Mouse (Mus musculus) neural tube, embryonic 14.5 days (tissue): ENCODE data around the gene Fndc10. TPM values are rescaled to one million over a fixed set of nuclear protein-coding genes. Genes with fewer than 3 reads are reported as not detected.

Experiments
- ATAC-seq: fragments of 200-750 bp; cut with Nextera tagmentation; 2 replicates; pipeline ENCODE4 v1.8.0; 2017; ENCODE audit warnings: low read depth, mild to moderate bottlenecking, moderate TSS enrichment, moderate library complexity
- H3K27ac ChIP-seq: fragments of 300-500 bp; sonication (generic); 2 replicates; pipeline ENCODE4 v1.5.1; 2014; ENCODE audit warnings: low read depth, mild to moderate bottlenecking, control low read depth, low read length, moderate library complexity, mixed read lengths
- H3K27me3 ChIP-seq: fragments of 300-500 bp; sonication (generic); 2 replicates; pipeline ENCODE4 v1.6.1; 2014; ENCODE audit warnings: low read length; ENCODE audit not compliant: control insufficient read depth, insufficient read depth
- H3K36me3 ChIP-seq: fragments of 300-500 bp; sonication (generic); 2 replicates; pipeline ENCODE4 v1.6.1; 2014; ENCODE audit warnings: low read length, mixed read lengths; ENCODE audit not compliant: control insufficient read depth, insufficient read depth
- H3K4me1 ChIP-seq: fragments of 300-500 bp; sonication (generic); 2 replicates; pipeline ENCODE4 v1.6.1; 2014; ENCODE audit warnings: low read length; ENCODE audit not compliant: control insufficient read depth, insufficient read depth
- H3K4me2 ChIP-seq: fragments of 300-500 bp; sonication (generic); 2 replicates; pipeline ENCODE4 v1.6.1; 2014; ENCODE audit warnings: mild to moderate bottlenecking, low read depth, low read length, control low read depth
- H3K4me3 ChIP-seq: fragments of 300-500 bp; sonication (generic); 2 replicates; pipeline ENCODE4 v1.5.1; 2014; ENCODE audit warnings: low read depth, low read length, control low read depth, mixed read lengths
- H3K9ac ChIP-seq: fragments of 300-500 bp; sonication (generic); replicated peaks from 2 replicates; pipeline ENCODE4 v1.6.1; 2014; ENCODE audit warnings: low read depth, mild to moderate bottlenecking, control low read depth, low read length, mixed read lengths
- H3K9me3 ChIP-seq: fragments of 300-500 bp; sonication (generic); 2 replicates; pipeline ENCODE4 v1.6.1; 2016; ENCODE audit warnings: low read length; ENCODE audit not compliant: control insufficient read depth
- WGBS: fragments of 180-500 bp; shearing (Covaris S2); extraction: QIAGEN DNeasy Blood & Tissue Kit; methylation state at CpG from one replicate; pipeline ENCODE4 v1.1.7; 2014; 5-methylcytosine and 5-hydroxymethylcytosine counted together
- polyA plus RNA-seq: library from polyadenylated mRNA; unstranded; fragments of >200 nt; fragmentation: Nextera tagmentation; extraction: Ambion mirVana; gene quantifications from 2 replicates; pipeline ENCODE4 v1.2.1, GENCODE M21; 2014

The Fndc10 gene
- polyA plus RNA-seq, 1 experiment from 2014 or later, result 10.4 TPM

DNA sequence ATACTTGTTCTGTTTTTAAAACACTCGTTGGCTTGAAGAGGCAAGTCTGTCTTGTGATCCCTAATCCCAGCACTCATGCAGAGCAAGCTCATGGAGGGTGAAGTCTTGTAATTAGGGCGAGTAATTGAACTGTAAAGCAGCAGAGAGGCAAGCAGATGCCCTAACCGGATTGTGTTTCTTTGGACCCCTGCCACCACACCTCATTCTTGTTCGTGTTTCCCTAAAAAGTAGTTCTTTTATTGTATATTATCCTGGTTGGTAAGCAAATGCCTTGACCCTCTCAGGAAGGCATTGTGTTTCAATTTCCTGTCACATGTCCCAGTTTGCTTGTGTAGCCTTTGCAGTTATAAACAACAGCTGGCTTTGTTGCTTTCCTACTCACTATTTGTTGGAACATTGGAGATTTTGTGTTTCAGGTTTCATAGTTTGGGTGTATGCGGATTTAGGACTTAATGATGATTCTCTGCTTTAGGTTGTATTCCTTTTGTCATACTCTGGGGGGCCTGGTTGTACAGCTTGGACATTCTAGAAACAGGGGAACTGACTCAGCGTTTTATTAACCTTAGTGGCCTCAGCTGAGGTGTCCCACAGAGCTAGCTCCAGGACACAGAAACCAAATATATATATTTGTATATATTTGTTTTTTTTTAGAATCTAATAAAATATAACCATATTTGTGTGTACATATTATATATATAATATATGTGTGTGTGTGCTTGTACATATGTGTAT lies 16.5 kb downstream of the Fndc10 start:
- Histone ChIP-seq H3K9me3 (no peaks in the 10 kb centered on the region), H3K9ac (no peak overlapping the region), H3K4me1 (peaks cover 7% of the 10 kb centered on the region), H3K4me2 (no peak overlapping the region), H3K4me3 (no peak overlapping the region), H3K27me3 (no peaks in the 10 kb centered on the region), H3K27ac (no peak overlapping the region), H3K36me3 (peaks cover 8% of the 10 kb centered on the region)
- 60% methylated on average over 6 of the region's 6 CpGs for WGBS
- ATAC-seq, result no peak

GRCm38 (mm10) chr4:155721668-155722083 lies 27.5 kb downstream of the Fndc10 start:
- no peaks in the 10 kb centered on the region for H3K4me1 ChIP-seq
- H3K27ac ChIP-seq, result no peak overlapping the region
- ATAC-seq, result no peak
- no peaks in the 10 kb centered on the region for H3K9me3 ChIP-seq
- 69% methylated on average over 4 of the region's 4 CpGs for whole genome bisulfite sequencing
- H3K4me3 ChIP-seq, result no peak overlapping the region
- H3K27me3 ChIP-seq, result no peaks in the 10 kb centered on the region
- no peak overlapping the region for H3K9ac ChIP-seq
- H3K4me2 ChIP-seq, result no peak overlapping the region
- peaks cover under 1% of the 10 kb centered on the region for H3K36me3 ChIP-seq

GRCm38 (mm10) chr4:155727993-155728392 lies 33.9 kb downstream of the Fndc10 start:
- no peak overlapping the region for H3K4me2 ChIP-seq
- H3K27me3 ChIP-seq, result no peaks in the 10 kb centered on the region
- H3K9me3 ChIP-seq, result no peaks in the 10 kb centered on the region
- H3K9ac ChIP-seq, result no peak overlapping the region
- no peak overlapping the region for H3K27ac ChIP-seq
- H3K36me3 ChIP-seq, result peaks cover 8% of the 10 kb centered on the region
- 53% methylated on average over 2 of the region's 2 CpGs for WGBS
- H3K4me1 ChIP-seq, result no peaks in the 10 kb centered on the region
- H3K4me3 ChIP-seq, result no peak overlapping the region
- no peak; the same call in 1 of the 2 replicates for ATAC-seq

DNA sequence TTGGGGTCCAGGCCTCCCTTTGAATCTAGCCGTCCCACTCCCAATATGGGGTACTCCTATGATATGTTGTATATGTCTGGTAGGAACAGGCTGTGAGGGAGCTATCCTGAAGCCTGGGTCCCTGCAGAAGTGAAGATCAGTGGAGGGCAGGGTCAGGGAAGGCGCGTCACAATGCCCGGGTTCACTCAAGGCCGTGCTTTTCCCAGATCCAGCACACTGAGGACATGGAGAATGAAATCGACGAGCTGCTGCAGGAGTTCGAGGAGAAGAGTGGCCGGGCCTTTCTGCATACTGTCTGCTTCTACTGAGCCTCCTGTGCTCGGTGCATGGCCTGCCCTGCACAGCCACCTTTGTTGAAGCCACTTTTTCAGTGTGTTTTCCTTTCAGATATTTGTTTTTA lies 39.1 kb downstream of the Fndc10 start:
- H3K4me3 ChIP-seq, result no peak overlapping the region; the same call in 1 of the 2 replicates
- no peak overlapping the region for H3K27ac ChIP-seq
- 93% methylated on average over 10 of the region's 10 CpGs for WGBS
- peaks cover 28% of the 10 kb centered on the region for H3K4me1 ChIP-seq
- no peaks in the 10 kb centered on the region for H3K27me3 ChIP-seq
- H3K4me2 ChIP-seq, result peak overlapping the region; percentile 91; the same call in 1 of the 2 replicates
- no peak overlapping the region; the same call in 1 of the 2 replicates for H3K9ac ChIP-seq
- ATAC-seq, result no peak
- H3K9me3 ChIP-seq, result no peaks in the 10 kb centered on the region
- peaks cover 13% of the 10 kb centered on the region; the same call in 1 of the 2 replicates for H3K36me3 ChIP-seq

GRCm38 (mm10) chr4:155734350-155734941 lies 40.3 kb downstream of the Fndc10 start, which contains the start of gene Tmem240:
Gene Tmem240 (plus strand): TSS chr4:155734800.
- peak within 1 kb of the TSS; percentile 92 for H3K9ac ChIP-seq
- H3K4me3 ChIP-seq, result peak within 1 kb of the TSS; percentile 79
- H3K9me3 ChIP-seq, result no peaks in the 10 kb centered on the region
- H3K27me3 ChIP-seq, result no peaks in the 10 kb centered on the region
- 1% methylated on average over 26 of the region's 35 CpGs for WGBS
- peaks cover 13% of the 10 kb centered on the region; the same call in 1 of the 2 replicates for H3K36me3 ChIP-seq
- peak within 1 kb of the TSS; percentile 91 for H3K4me2 ChIP-seq
- H3K4me1 ChIP-seq, result peaks cover 28% of the 10 kb centered on the region
- peak within 1 kb of the TSS; percentile 94 for H3K27ac ChIP-seq
- peak; percentile 89 for ATAC-seq

DNA sequence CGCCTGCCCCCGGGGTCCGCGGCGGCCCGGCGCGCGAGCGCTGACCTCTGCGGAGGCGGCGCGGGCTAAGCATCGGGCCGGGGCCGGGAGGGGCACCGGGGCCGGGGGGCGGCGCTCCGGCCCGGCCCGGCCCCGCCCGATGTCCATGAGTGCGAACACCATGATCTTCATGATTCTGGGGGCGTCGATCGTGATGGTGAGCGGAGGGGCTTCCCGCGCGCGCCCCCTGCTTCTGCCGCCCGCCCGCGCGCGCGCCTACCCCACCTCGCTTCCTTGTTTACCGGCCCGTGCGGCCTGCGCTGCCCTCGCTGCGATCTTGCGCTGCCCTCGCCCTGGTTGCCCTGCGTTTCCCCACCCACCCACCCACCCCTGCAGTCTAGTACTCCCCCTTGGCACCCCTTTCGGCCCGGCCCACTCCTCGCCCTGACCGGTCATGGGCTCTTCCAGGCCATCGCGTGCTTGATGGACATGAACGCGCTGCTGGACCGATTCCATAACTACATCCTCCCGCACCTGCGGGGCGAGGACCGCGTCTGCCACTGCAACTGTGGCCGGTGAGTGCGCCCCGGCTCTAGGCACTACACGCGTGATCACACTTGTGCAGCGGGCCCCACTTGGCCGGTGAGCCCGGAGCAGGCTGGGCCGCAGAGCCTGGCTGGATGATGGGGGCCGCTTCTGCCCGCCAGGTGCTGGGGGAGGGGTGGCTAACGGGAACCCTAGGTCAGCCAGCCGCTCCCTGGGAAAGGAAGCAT lies 41.0 kb downstream of the Fndc10 start:
- Histone ChIP-seq H3K27ac (peak overlapping the region; percentile 94), H3K4me1 (peaks cover 28% of the 10 kb centered on the region), H3K9ac (peak overlapping the region; percentile 92), H3K9me3 (no peaks in the 10 kb centered on the region), H3K4me2 (peak overlapping the region; percentile 91), H3K36me3 (peaks cover 19% of the 10 kb centered on the region; the same call in 1 of the 2 replicates), H3K4me3 (peak overlapping the region; percentile 79), H3K27me3 (no peaks in the 10 kb centered on the region)
- 0% methylated on average over 47 of the region's 79 CpGs for WGBS
- ATAC-seq, result peak; percentile 75

- no peak for ATAC-seq
- no peaks in the 10 kb centered on the region for H3K27me3 ChIP-seq
- H3K4me2 ChIP-seq, result peak overlapping the region; percentile 91
- H3K4me1 ChIP-seq, result peaks cover 28% of the 10 kb centered on the region
- WGBS, result 67% methylated on average over 5 of the region's 5 CpGs
- peak overlapping the region; percentile 94 for H3K27ac ChIP-seq
- H3K4me3 ChIP-seq, result peak overlapping the region; percentile 79
- peak overlapping the region; percentile 92 for H3K9ac ChIP-seq
- H3K36me3 ChIP-seq, result peaks cover 24% of the 10 kb centered on the region
- H3K9me3 ChIP-seq, result no peaks in the 10 kb centered on the region
Observed at GRCm38 (mm10) chr4:155735788-155736187, 41.6 kb downstream of the Fndc10 start.

DNA sequence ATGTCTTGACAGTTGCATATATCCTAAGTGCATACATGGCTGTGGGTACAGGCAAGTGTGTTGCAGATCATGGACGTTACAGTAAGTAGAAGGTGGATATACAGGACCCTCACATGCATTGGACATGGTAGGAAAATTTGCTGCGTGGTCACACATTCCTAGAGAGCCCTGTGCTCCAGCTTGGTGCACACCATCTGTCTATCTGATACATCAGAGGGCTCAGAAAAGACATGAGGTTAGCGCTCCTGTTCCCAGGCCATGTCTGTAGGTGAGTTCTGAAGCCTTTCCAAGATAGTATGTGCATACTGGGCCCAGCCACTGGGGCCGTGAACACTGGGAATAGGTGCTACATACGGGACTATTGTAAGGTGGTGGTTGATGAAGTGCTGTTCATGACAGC lies 42.3 kb downstream of the Fndc10 start:
- H3K4me1 ChIP-seq, result peaks cover 28% of the 10 kb centered on the region
- no peak overlapping the region for H3K27ac ChIP-seq
- WGBS, result 87% methylated on average over 5 of the region's 5 CpGs
- H3K36me3 ChIP-seq, result peaks cover 25% of the 10 kb centered on the region
- H3K9ac ChIP-seq, result no peak overlapping the region
- peak overlapping the region; percentile 79; the same call in 1 of the 2 replicates for H3K4me3 ChIP-seq
- no peaks in the 10 kb centered on the region for H3K27me3 ChIP-seq
- H3K4me2 ChIP-seq, result peak overlapping the region; percentile 91
- no peak for ATAC-seq
- H3K9me3 ChIP-seq, result no peaks in the 10 kb centered on the region
